ENCODE assay signal across 20 mouse cellular contexts in genomic region chr3:38754632-38755123, GRCm38 (mm10).
DNase-seq lines count a peak whose midpoint lies in the region; ATAC-seq and TF ChIP-seq lines count a peak whose summit lies in the region.
"Had no signal": no experiment of that assay in that cellular context is flagged by ENCODE, and none has a peak within 500 bp of the region (broad histone marks: within the 10 kb centered on the region; RNA-seq: fewer than 3 reads in every experiment).

No protein-coding gene starts in this region.

- H3K9me3 ChIP-seq in forebrain, embryonic 16.5 days (ENCODE audit: control insufficient read depth, low read length): no peaks in the 10 kb centered on the region
- no peaks in the 10 kb centered on the region for H3K9me3 ChIP-seq in hindbrain, postnatal 0 days (ENCODE audit: low read length)
- H3K9me3 ChIP-seq in midbrain, postnatal 0 days (ENCODE audit: low read length): no peaks in the 10 kb centered on the region
- H3K9me3 ChIP-seq: embryonic facial prominence, embryonic 10.5 days; heart, embryonic 15.5 days; liver, embryonic 12.5 days; lung, embryonic 15.5 days; stomach, embryonic 15.5 days had no signal

- H3K36me3 ChIP-seq in forebrain, embryonic 16.5 days (ENCODE audit: control insufficient read depth, insufficient read depth): no peaks in the 10 kb centered on the region
- no peaks in the 10 kb centered on the region for H3K36me3 ChIP-seq in hindbrain, postnatal 0 days (ENCODE audit: insufficient read depth, low read length)
- H3K36me3 ChIP-seq in midbrain, postnatal 0 days (ENCODE audit: insufficient read depth, low read length): no peaks in the 10 kb centered on the region
- H3K36me3 ChIP-seq: embryonic facial prominence, embryonic 10.5 days; heart, embryonic 15.5 days; liver, embryonic 12.5 days; lung, embryonic 15.5 days; stomach, embryonic 15.5 days had no signal

- 21% methylated on average over 5 of the region's 5 CpGs for WGBS in forebrain, embryonic 16.5 days
- 32% methylated on average over 5 of the region's 5 CpGs for WGBS in hindbrain, postnatal 0 days
- 37% methylated on average over 5 of the region's 5 CpGs for WGBS in midbrain, postnatal 0 days

- TF ChIP-seq CTCF in hindbrain, postnatal 0 days (IDR thresholded peaks at IDR 0.05; ENCODE audit: low read depth): no peak
- TF ChIP-seq CTCF in midbrain, postnatal 0 days (IDR thresholded peaks at IDR 0.05): no peak

- H3K4me3 ChIP-seq in forebrain, embryonic 16.5 days (replicated peaks; ENCODE audit: low read length): no peak overlapping the region
- H3K4me3 ChIP-seq in hindbrain, postnatal 0 days (ENCODE audit: low read length): no peak overlapping the region
- H3K4me3 ChIP-seq in midbrain, postnatal 0 days (ENCODE audit: low read depth, low read length): no peak overlapping the region
- H3K4me3 ChIP-seq: embryonic facial prominence, embryonic 10.5 days; erythroblast, embryonic 14.5 days; gastrocnemius, adult 2 months; heart, embryonic 15.5 days; liver, embryonic 12.5 days; lung, embryonic 15.5 days; stomach, embryonic 15.5 days had no signal

- H3K4me1 ChIP-seq in forebrain, embryonic 16.5 days (replicated peaks; ENCODE audit: control insufficient read depth, insufficient read depth, low read length): peaks cover 6% of the 10 kb centered on the region; the same call in 1 of the 2 replicates
- H3K4me1 ChIP-seq in hindbrain, postnatal 0 days (ENCODE audit: insufficient read depth, low read length): no peaks in the 10 kb centered on the region
- H3K4me1 ChIP-seq in midbrain, postnatal 0 days (ENCODE audit: insufficient read depth, low read length): no peaks in the 10 kb centered on the region
- H3K4me1 ChIP-seq: heart, embryonic 15.5 days; liver, embryonic 12.5 days; lung, embryonic 15.5 days; stomach, embryonic 15.5 days had no signal

- no peak overlapping the region for H3K4me2 ChIP-seq in forebrain, embryonic 16.5 days (ENCODE audit: low read length)
- H3K4me2 ChIP-seq in hindbrain, postnatal 0 days (ENCODE audit: low read depth, low read length): no peak overlapping the region
- no peak overlapping the region for H3K4me2 ChIP-seq in midbrain, postnatal 0 days (ENCODE audit: low read depth, low read length, poor library complexity, severe bottlenecking)
- H3K4me2 ChIP-seq: heart, embryonic 15.5 days; liver, embryonic 12.5 days; lung, embryonic 15.5 days; stomach, embryonic 15.5 days had no signal

- H3K9ac ChIP-seq in forebrain, embryonic 16.5 days (replicated peaks; ENCODE audit: low read depth, low read length): no peak overlapping the region
- no peak overlapping the region for H3K9ac ChIP-seq in hindbrain, postnatal 0 days (replicated peaks; ENCODE audit: low read length)
- H3K9ac ChIP-seq in midbrain, postnatal 0 days (replicated peaks; ENCODE audit: low read length, poor library complexity, severe bottlenecking): no peak overlapping the region
- H3K9ac ChIP-seq: heart, embryonic 15.5 days; liver, embryonic 12.5 days; lung, embryonic 15.5 days; stomach, embryonic 15.5 days had no signal

- H3K27ac ChIP-seq in forebrain, embryonic 16.5 days (ENCODE audit: low read length): 0 out of 2 replicates have a peak overlapping the region, but pooled peaks have one; percentile 4
- peak overlapping the region; percentile 38; the same call in 1 of the 2 replicates for H3K27ac ChIP-seq in hindbrain, postnatal 0 days
- H3K27ac ChIP-seq in midbrain, postnatal 0 days (ENCODE audit: low read depth, low read length): peak overlapping the region; percentile 39; the same call in 1 of the 2 replicates
- H3K27ac ChIP-seq: embryonic facial prominence, embryonic 10.5 days; gastrocnemius, adult 2 months; heart, embryonic 15.5 days; liver, embryonic 12.5 days; lung, embryonic 15.5 days; stomach, embryonic 15.5 days had no signal

- ATAC-seq in forebrain, embryonic 16.5 days: no peak
- no peak for ATAC-seq in hindbrain, postnatal 0 days
- ATAC-seq in midbrain, postnatal 0 days (ENCODE audit: low FRiP score): no peak
- ATAC-seq: liver, embryonic 12.5 days had no signal

- DNase-seq in adrenal gland, adult (ENCODE audit: inconsistent age in 2 of 2, low spot score in 1 of 2): peak; percentile 20 to 28
- no peak for DNase-seq in adrenal gland, adult 18-20 months (ENCODE audit: low spot score in 2 of 2)
- DNase-seq in hindbrain, postnatal 0 days (ENCODE audit: low spot score): peak; percentile 27
- peak; percentile 40 for DNase-seq in midbrain, postnatal 0 days (ENCODE audit: low spot score)
- DNase-seq in cerebellum, adult 8-10 months: no peak
- no peak for DNase-seq in frontal cortex, postnatal 14 days (ENCODE audit: low spot score in 2 of 2)
- DNase-seq in kidney, adult 8-10 months: no peak
- DNase-seq: adrenal gland, postnatal 25 days; cerebellum, postnatal 10 days; gastrocnemius, adult 2 months; heart, adult 18-20 months; kidney, postnatal 25 days; retina, postnatal 1 day had no signal

- H3K27me3 ChIP-seq in forebrain, embryonic 16.5 days (replicated peaks; ENCODE audit: control insufficient read depth, insufficient read depth, low read length): no peaks in the 10 kb centered on the region
- no peaks in the 10 kb centered on the region for H3K27me3 ChIP-seq in hindbrain, postnatal 0 days (ENCODE audit: insufficient read depth, low read length)
- H3K27me3 ChIP-seq in midbrain, postnatal 0 days (ENCODE audit: insufficient read depth, low read length): no peaks in the 10 kb centered on the region
- H3K27me3 ChIP-seq: heart, embryonic 15.5 days; liver, embryonic 12.5 days; lung, embryonic 15.5 days; stomach, embryonic 15.5 days had no signal

Comparison
In these comparisons a context has a peak if more than half of its experiments do, and no peak if none do; other contexts are left out.
1. DNase-seq: peak in adrenal gland, adult (2 of 2), hindbrain, postnatal 0 days (single experiment) and midbrain, postnatal 0 days (single experiment); none in adrenal gland, adult 18-20 months (0 of 2), cerebellum, adult 8-10 months (single experiment), frontal cortex, postnatal 14 days (0 of 2) and kidney, adult 8-10 months (0 of 2).
2. Peak in every context shown above with its lines, with median percentiles within 50 percentile points of each other: H3K27ac ChIP-seq.